Mouse (Mus musculus) liver, embryonic 15.5 days (tissue): ENCODE results near the gene Clcf1. TPM values are rescaled to one million over a fixed set of nuclear protein-coding genes. Genes with fewer than 3 reads are reported as not detected.

Experiments
- ATAC-seq: fragments of 200-750 bp; cut with Nextera tagmentation; 2 replicates; pipeline ENCODE4 v1.8.0; 2017; ENCODE audit warnings: moderate number of reproducible peaks, mild to moderate bottlenecking, moderate library complexity; ENCODE audit not compliant: insufficient read depth
- H3K27ac ChIP-seq: fragments of 300-500 bp; sonication (generic); replicated peaks from 2 replicates; pipeline ENCODE4 v1.5.1; 2015; ENCODE audit warnings: mild to moderate bottlenecking, inconsistent platforms
- H3K27me3 ChIP-seq: fragments of 300-500 bp; sonication (generic); 2 replicates; pipeline ENCODE4 v1.6.1; 2015; ENCODE audit warnings: mild to moderate bottlenecking, inconsistent platforms
- H3K36me3 ChIP-seq: fragments of 300-500 bp; sonication (generic); replicated peaks from 2 replicates; pipeline ENCODE4 v1.6.1; 2015; ENCODE audit warnings: moderate library complexity, mild to moderate bottlenecking, inconsistent platforms
- H3K4me1 ChIP-seq: fragments of 300-500 bp; sonication (generic); replicated peaks from 2 replicates; pipeline ENCODE4 v1.6.1; 2015; ENCODE audit warnings: inconsistent platforms
- H3K4me2 ChIP-seq: fragments of 300-500 bp; sonication (generic); 2 replicates; pipeline ENCODE4 v1.6.1; 2015; ENCODE audit warnings: moderate library complexity, mild to moderate bottlenecking, inconsistent platforms
- H3K4me3 ChIP-seq: fragments of 300-500 bp; sonication (generic); replicated peaks from 2 replicates; pipeline ENCODE4 v1.5.1; 2015; ENCODE audit warnings: mild to moderate bottlenecking, inconsistent platforms
- H3K9ac ChIP-seq: fragments of 300-500 bp; sonication (generic); 2 replicates; pipeline ENCODE4 v1.6.1; 2015; ENCODE audit warnings: moderate library complexity, mild to moderate bottlenecking, inconsistent platforms
- H3K9me3 ChIP-seq: fragments of 300-500 bp; sonication (generic); replicated peaks from 2 replicates; pipeline ENCODE4 v1.6.1; 2016; ENCODE audit warnings: inconsistent platforms
- WGBS: fragments of 180-500 bp; shearing (Covaris S2); methylation state at CpG from one replicate; pipeline ENCODE4 v1.1.7; 2015; ENCODE audit warnings: mixed read lengths; ENCODE audit not compliant: insufficient replicate concordance; 5-methylcytosine and 5-hydroxymethylcytosine counted together
- polyA plus RNA-seq: library from polyadenylated mRNA; unstranded; fragments of >200 nt; fragmentation: Nextera tagmentation; extraction: Ambion mirVana; gene quantifications from 2 replicates; pipeline ENCODE4 v1.2.1, GENCODE M21; 2015

Gene Clcf1
- polyA plus RNA-seq, 1 experiment from 2014 or later: 0.38 TPM

- Histone ChIP-seq H3K4me3 (no peak overlapping the region; the same call in 1 of the 2 replicates), H3K9ac (no peak overlapping the region), H3K36me3 (peaks cover 63% of the 10 kb centered on the region), H3K27ac (no peak overlapping the region; the same call in 1 of the 2 replicates), H3K27me3 (no peaks in the 10 kb centered on the region), H3K9me3 (no peaks in the 10 kb centered on the region), H3K4me1 (peaks cover 80% of the 10 kb centered on the region), H3K4me2 (peak overlapping the region; percentile 88; the same call in 1 of the 2 replicates)
- no peak for ATAC-seq
- 68% methylated on average over 8 of the region's 8 CpGs for WGBS
Measured at GRCm38 (mm10) chr19:4194021-4194724, 19.9 kb upstream of the Clcf1 start.

GRCm38 (mm10) chr19:4194776-4195650 is 19.0 kb upstream of the Clcf1 start:
- WGBS: 75% methylated on average over 12 of the region's 12 CpGs
- H3K36me3 ChIP-seq: peaks cover 72% of the 10 kb centered on the region
- H3K27me3 ChIP-seq: no peaks in the 10 kb centered on the region
- H3K4me1 ChIP-seq: peaks cover 89% of the 10 kb centered on the region
- 0 out of 2 replicates have a peak overlapping the region, but pooled peaks have one; percentile 14 for H3K27ac ChIP-seq
- no peak overlapping the region for H3K4me3 ChIP-seq
- no peak overlapping the region for H3K4me2 ChIP-seq
- ATAC-seq: no peak
- no peaks in the 10 kb centered on the region for H3K9me3 ChIP-seq
- no peak overlapping the region for H3K9ac ChIP-seq

GRCm38 (mm10) chr19:4196048-4196447 is 18.0 kb upstream of the Clcf1 start:
- peaks cover 91% of the 10 kb centered on the region for H3K4me1 ChIP-seq

GRCm38 (mm10) chr19:4196548-4196947 is 17.5 kb upstream of the Clcf1 start:
- H3K4me1 ChIP-seq: peaks cover 86% of the 10 kb centered on the region
- no peak overlapping the region; the same call in 1 of the 2 replicates for H3K27ac ChIP-seq
- WGBS: 43% methylated on average over 5 of the region's 5 CpGs
- H3K27me3 ChIP-seq: no peaks in the 10 kb centered on the region
- H3K9ac ChIP-seq: no peak overlapping the region
- no peak overlapping the region for H3K4me2 ChIP-seq
- peaks cover 76% of the 10 kb centered on the region for H3K36me3 ChIP-seq
- no peak for ATAC-seq
- H3K4me3 ChIP-seq: no peak overlapping the region
- H3K9me3 ChIP-seq: no peaks in the 10 kb centered on the region

More at GRCm38 (mm10) chr19:4196048-4196447, 18.0 kb upstream of the Clcf1 start:
- Histone ChIP-seq H3K36me3 (peaks cover 76% of the 10 kb centered on the region), H3K9me3 (no peaks in the 10 kb centered on the region), H3K9ac (no peak overlapping the region), H3K27me3 (no peaks in the 10 kb centered on the region), H3K4me3 (no peak overlapping the region), H3K27ac (peak overlapping the region; percentile 19), H3K4me2 (no peak overlapping the region)
- whole genome bisulfite sequencing: 72% methylated on average over 2 of the region's 2 CpGs
- ATAC-seq: no peak

DNA sequence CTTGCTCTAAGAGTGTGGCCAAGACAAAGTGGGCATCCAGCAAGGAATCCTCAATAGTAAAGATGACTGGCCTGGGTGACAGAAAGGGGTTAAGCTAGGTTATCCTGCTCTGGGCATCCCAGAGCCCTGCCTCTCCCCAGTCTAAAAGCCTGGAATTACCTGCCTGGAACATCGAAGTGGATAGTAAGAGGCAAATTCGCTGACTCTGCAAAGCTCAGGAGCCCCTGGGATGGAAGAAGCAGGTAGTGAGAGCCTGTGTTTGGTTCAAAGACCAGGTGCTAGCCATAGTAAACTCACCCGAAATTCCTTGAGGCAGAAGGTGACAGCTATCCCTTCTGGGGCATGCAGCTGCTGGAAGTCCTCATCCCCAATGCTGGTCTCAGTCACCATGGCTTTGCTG is 16.9 kb upstream of the Clcf1 start:
- H3K9me3 ChIP-seq: no peaks in the 10 kb centered on the region
- ATAC-seq: no peak
- H3K4me3 ChIP-seq: no peak overlapping the region
- H3K9ac ChIP-seq: no peak overlapping the region
- peaks cover 91% of the 10 kb centered on the region for H3K4me1 ChIP-seq
- whole genome bisulfite sequencing: 58% methylated on average over 3 of the region's 3 CpGs
- H3K27ac ChIP-seq: 0 out of 2 replicates have a peak overlapping the region, but pooled peaks have one; percentile 34
- H3K36me3 ChIP-seq: peaks cover 76% of the 10 kb centered on the region
- H3K27me3 ChIP-seq: 0 out of 2 replicates have a peak, but pooled peaks cover under 1% of the 10 kb centered on the region
- H3K4me2 ChIP-seq: no peak overlapping the region

GRCm38 (mm10) chr19:4201291-4201909 is 12.6 kb upstream of the Clcf1 start, which contains the start of gene Rad9a:
TSS of gene Rad9a (minus strand) at chr19:4201662.
- Histone ChIP-seq H3K9me3 (no peaks in the 10 kb centered on the region), H3K27me3 (peaks cover 39% of the 10 kb centered on the region), H3K9ac (peak within 1 kb of the TSS; percentile 78), H3K4me1 (peaks cover 67% of the 10 kb centered on the region), H3K4me2 (peak within 1 kb of the TSS; percentile 91), H3K27ac (peak within 1 kb of the TSS; percentile 79), H3K4me3 (peak within 1 kb of the TSS; percentile 77), H3K36me3 (peaks cover 40% of the 10 kb centered on the region)
- peak; percentile 84 for ATAC-seq
- WGBS: under 1% methylated on average over 34 of the region's 34 CpGs

- H3K9ac ChIP-seq: peak overlapping the region; percentile 53; the same call in 1 of the 2 replicates
- peaks cover 47% of the 10 kb centered on the region for H3K27me3 ChIP-seq
- peaks cover 60% of the 10 kb centered on the region for H3K4me1 ChIP-seq
- no peak for ATAC-seq
- no peaks in the 10 kb centered on the region for H3K9me3 ChIP-seq
- H3K4me3 ChIP-seq: peak overlapping the region; percentile 77
- peak overlapping the region; percentile 91 for H3K4me2 ChIP-seq
- WGBS: 41% methylated on average over 7 of the region's 7 CpGs
- no peak overlapping the region for H3K27ac ChIP-seq
- peaks cover 33% of the 10 kb centered on the region for H3K36me3 ChIP-seq
Measured at GRCm38 (mm10) chr19:4202149-4202548, 11.9 kb upstream of the Clcf1 start.

DNA sequence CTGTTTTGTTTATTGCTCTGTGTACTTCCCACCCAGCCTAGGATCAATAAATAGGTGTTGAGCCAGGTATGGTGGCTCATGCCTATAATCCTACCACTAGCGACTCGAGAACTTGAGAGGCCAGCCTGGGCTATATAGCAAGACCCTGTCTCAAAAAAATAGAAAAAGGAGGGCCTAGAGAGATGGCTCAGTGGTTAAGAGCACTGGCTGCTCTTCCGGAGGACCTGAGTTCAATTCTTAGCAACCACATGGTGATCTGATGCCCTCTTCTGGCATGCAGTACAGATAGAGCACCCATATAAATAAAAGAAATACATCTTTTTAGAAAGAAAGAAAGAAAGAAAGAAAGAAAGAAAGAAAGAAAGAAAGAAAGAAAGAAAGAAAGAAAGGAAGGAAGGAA is 10.9 kb upstream of the Clcf1 start:
- 37% methylated on average over 3 of the region's 3 CpGs for WGBS
- Histone ChIP-seq H3K4me2 (no peak overlapping the region), H3K27me3 (peaks cover 57% of the 10 kb centered on the region), H3K36me3 (peaks cover 23% of the 10 kb centered on the region; the same call in 1 of the 2 replicates), H3K9ac (no peak overlapping the region), H3K9me3 (no peaks in the 10 kb centered on the region), H3K4me3 (no peak overlapping the region), H3K4me1 (peaks cover 51% of the 10 kb centered on the region), H3K27ac (no peak overlapping the region)
- ATAC-seq: no peak

DNA sequence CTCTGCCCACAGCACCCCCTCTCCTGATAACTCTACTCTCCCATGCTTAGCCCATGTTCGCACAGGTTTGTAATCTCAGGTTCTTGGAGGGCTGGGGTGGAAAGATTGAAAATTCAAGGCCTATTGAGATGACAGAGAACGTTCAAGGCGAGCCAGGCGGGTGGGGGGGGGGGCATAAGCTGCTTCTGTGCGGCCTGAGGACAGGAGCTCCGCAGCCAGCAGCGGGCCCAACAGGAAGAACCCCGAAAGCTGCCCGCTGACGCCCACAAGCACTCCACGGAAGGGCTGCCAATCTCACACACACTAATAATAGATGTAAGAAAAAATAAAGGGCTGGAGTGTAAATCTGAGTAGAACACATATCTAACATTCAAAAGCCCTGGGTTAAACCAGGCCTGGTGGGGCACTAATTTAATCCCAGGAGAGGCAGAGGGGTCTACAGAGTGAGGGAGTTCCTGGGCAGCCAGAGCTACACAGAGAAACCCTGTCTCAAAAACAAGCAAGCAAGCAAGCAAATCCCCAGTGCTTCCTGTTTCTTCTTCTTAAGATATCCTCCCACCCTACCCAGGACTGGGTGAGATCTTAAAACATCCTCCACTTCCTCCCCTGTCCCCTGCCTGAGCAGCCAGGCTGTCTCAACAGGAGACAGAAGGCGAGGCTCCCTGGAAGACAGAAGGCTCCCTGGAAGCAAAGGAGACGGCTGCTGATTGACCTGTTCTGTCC is 10.3 kb upstream of the Clcf1 start:
- H3K27ac ChIP-seq: peak overlapping the region; percentile 51
- no peak overlapping the region for H3K4me3 ChIP-seq
- peaks cover 61% of the 10 kb centered on the region for H3K27me3 ChIP-seq
- H3K4me2 ChIP-seq: peak overlapping the region; percentile 13; the same call in 1 of the 2 replicates
- peaks cover 17% of the 10 kb centered on the region; the same call in 1 of the 2 replicates for H3K36me3 ChIP-seq
- no peak for ATAC-seq
- 25% methylated on average over 13 of the region's 13 CpGs for WGBS
- peaks cover 46% of the 10 kb centered on the region for H3K4me1 ChIP-seq
- H3K9ac ChIP-seq: no peak overlapping the region
- no peaks in the 10 kb centered on the region for H3K9me3 ChIP-seq

DNA sequence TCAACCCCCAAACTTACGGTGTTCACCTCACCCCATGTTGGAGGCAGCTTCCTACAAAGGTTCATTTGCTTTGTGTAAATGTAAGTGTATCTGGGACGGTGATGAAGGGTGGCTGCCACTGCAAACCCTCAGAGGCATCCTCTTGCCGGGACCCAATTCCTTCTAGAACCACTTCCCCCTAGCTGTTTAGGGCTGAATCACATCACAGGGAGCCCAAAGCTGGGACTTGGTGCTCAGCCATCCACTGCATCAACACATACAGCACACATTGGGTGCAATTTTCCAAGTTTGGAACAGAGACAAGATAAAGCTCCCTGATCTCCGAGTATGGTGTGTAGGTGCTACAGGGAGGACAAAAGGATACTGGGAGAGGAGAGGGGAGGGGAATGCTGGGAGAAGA is 9.1 kb upstream of the Clcf1 start:
- Histone ChIP-seq H3K9ac (no peak overlapping the region), H3K4me2 (no peak overlapping the region), H3K27ac (no peak overlapping the region), H3K9me3 (no peaks in the 10 kb centered on the region), H3K4me1 (peaks cover 34% of the 10 kb centered on the region), H3K27me3 (peaks cover 73% of the 10 kb centered on the region), H3K36me3 (peaks cover 5% of the 10 kb centered on the region; the same call in 1 of the 2 replicates), H3K4me3 (no peak overlapping the region)
- no peak for ATAC-seq
- WGBS: 57% methylated on average over 4 of the region's 4 CpGs
